Mouse (Mus musculus) heart, postnatal 14 days (tissue): Measurements from ENCODE around the gene Mapk1ip1l. TPM values are rescaled to one million over a fixed set of nuclear protein-coding genes. Genes with fewer than 3 reads are reported as not detected.
A peak's percentile ranks its signal among the peaks of the same experiment; 100 is the strongest.

ENCODE experiments used
- DNase-seq, 2 experiments: peaks; one replicate each; pipeline ENCODE4 v3.0.0; 2021 to 2022
- intact Hi-C: fragments of 180-260 bp; cut with DNase I; formaldehyde crosslinking; loops from one replicate; pipeline ENCODE4 v1.15.1; 2025
- long read RNA-seq, 2 experiments: library from polyadenylated mRNA; stranded (forward); transcript quantifications; one replicate each; pipeline ENCODE4 v2.0.0; 2021
- total RNA-seq, 2 experiments: library from RNA; stranded (reverse); gene quantifications; 2 replicates each; pipeline ENCODE4 v1.2.3; 2021

The Mapk1ip1l gene
- total RNA-seq = 10 to 100 TPM; 36.9 to 40.7 TPM
- long read RNA-seq, experiment 1, full-length matches to known transcripts = 7 of 11 reads
- long read RNA-seq, experiment 1, partial matches to known transcripts = 0 of 11 reads
- long read RNA-seq, experiment 1, other reads (novel, unspliced or antisense) = 4 of 11 reads
- long read RNA-seq, experiment 2, full-length matches to known transcripts = 2 of 5 reads
- long read RNA-seq, experiment 2, partial matches to known transcripts = 2 of 5 reads
- long read RNA-seq, experiment 2, other reads (novel, unspliced or antisense) = 1 of 5 reads

GRCm38 (mm10) chr14:47297785-47298407, at the start of gene Mapk1ip1l:
TSS of gene Mapk1ip1l (plus strand) at chr14:47298266.
- intact Hi-C loops = loop anchor here (2.0 kb wide), 1 partner anchor 21 kb away; the partner anchor contains the start of genes Socs4 and Wdhd1
- DNase-seq = peak; percentile 93 to 98

GRCm38 (mm10) chr14:47249839-47250238, 48.2 kb upstream of the Mapk1ip1l start:
- peak; percentile 2 to 17 for DNase-seq
- intact Hi-C loops = loop anchor here (2.0 to 5.0 kb wide), 2 partner anchors 163 to 369 kb away; no protein-coding TSS in a partner anchor

- intact Hi-C loops = no loop called here
- no peak for DNase-seq
Observed at GRCm38 (mm10) chr14:47264866-47265265, 33.2 kb upstream of the Mapk1ip1l start.

- DNase-seq = no peak
- intact Hi-C loops = no loop called here
Observed at GRCm38 (mm10) chr14:47265829-47266228, 32.2 kb upstream of the Mapk1ip1l start.

- intact Hi-C loops = no loop called here
Observed at GRCm38 (mm10) chr14:47269056-47269455, 29.0 kb upstream of the Mapk1ip1l start.

GRCm38 (mm10) chr14:47269706-47270105, 28.4 kb upstream of the Mapk1ip1l start:
- no peak for DNase-seq
- intact Hi-C loops = no loop called here

More at GRCm38 (mm10) chr14:47269056-47269455, 29.0 kb upstream of the Mapk1ip1l start:
- DNase-seq = no peak

GRCm38 (mm10) chr14:47273751-47274150, 24.3 kb upstream of the Mapk1ip1l start:
- no peak for DNase-seq
- intact Hi-C loops = no loop called here

GRCm38 (mm10) chr14:47275417-47275816, 22.6 kb upstream of the Mapk1ip1l start:
- intact Hi-C loops = no loop called here
- no peak for DNase-seq

- intact Hi-C loops = loop anchor here (2.0 kb wide), 2 partner anchors 23 to 123 kb away; partner anchors contain the start of gene Mapk1ip1l
Observed at GRCm38 (mm10) chr14:47276036-47276603, 21.9 kb upstream of the Mapk1ip1l start.

GRCm38 (mm10) chr14:47276637-47277393, 21.3 kb upstream of the Mapk1ip1l start, which contains the start of the genes Wdhd1 and Socs4:
TSS of gene Wdhd1 (minus strand) at chr14:47276857.
TSS of gene Socs4 (plus strand) at chr14:47276931.
- intact Hi-C loops = loop anchor here (2.0 kb wide), 2 partner anchors 22 to 122 kb away; partner anchors contain the start of gene Mapk1ip1l
- peak; percentile 97 for DNase-seq

More at GRCm38 (mm10) chr14:47276036-47276603, 21.9 kb upstream of the Mapk1ip1l start:
- no peak for DNase-seq

- no peak for DNase-seq
- intact Hi-C loops = no loop called here
Observed at GRCm38 (mm10) chr14:47279058-47279457, 19.0 kb upstream of the Mapk1ip1l start.

GRCm38 (mm10) chr14:47281535-47281934, 16.5 kb upstream of the Mapk1ip1l start:
- intact Hi-C loops = no loop called here
- no peak for DNase-seq

GRCm38 (mm10) chr14:47283568-47283967, 14.5 kb upstream of the Mapk1ip1l start:
- intact Hi-C loops = no loop called here
- no peak for DNase-seq

- no peak for DNase-seq
- intact Hi-C loops = no loop called here
Observed at GRCm38 (mm10) chr14:47285271-47285670, 12.8 kb upstream of the Mapk1ip1l start.

- no peak for DNase-seq
- intact Hi-C loops = no loop called here
Observed at GRCm38 (mm10) chr14:47286215-47286614, 11.9 kb upstream of the Mapk1ip1l start.

GRCm38 (mm10) chr14:47287021-47287420, 11.0 kb upstream of the Mapk1ip1l start:
- intact Hi-C loops = no loop called here
- DNase-seq = no peak

- intact Hi-C loops = no loop called here
- DNase-seq = no peak
Observed at GRCm38 (mm10) chr14:47291772-47292171, 6.3 kb upstream of the Mapk1ip1l start.

GRCm38 (mm10) chr14:47294136-47294535, 3.9 kb upstream of the Mapk1ip1l start:
- no peak for DNase-seq
- intact Hi-C loops = no loop called here

GRCm38 (mm10) chr14:47296232-47296631, 1.8 kb upstream of the Mapk1ip1l start:
- DNase-seq = no peak
- intact Hi-C loops = no loop called here

GRCm38 (mm10) chr14:47298408-47298792, 334 bp downstream of the Mapk1ip1l start:
- intact Hi-C loops = loop anchor here (2.0 kb wide), 1 partner anchor 22 kb away; the partner anchor contains the start of genes Socs4 and Wdhd1
- DNase-seq = no peak
